15 mouse cellular contexts compared by ENCODE assay signal in genomic region chr14:47419034-47419625, GRCm38 (mm10). TPM values are rescaled to one million over a fixed set of nuclear protein-coding genes. Genes with fewer than 3 reads are reported as not detected.
DNase-seq lines count a peak whose midpoint lies in the region; ATAC-seq lines count a peak whose summit lies in the region.
"Had no signal": no experiment of that assay in that cellular context is flagged by ENCODE, and none has a peak within 500 bp of the region (broad histone marks: within the 10 kb centered on the region; RNA-seq: fewer than 3 reads in every experiment).

No protein-coding gene starts in this region.

- H3K9ac ChIP-seq in intestine, embryonic 14.5 days (ENCODE audit: low read length): no peak overlapping the region
- H3K9ac ChIP-seq in intestine, embryonic 15.5 days: no peak overlapping the region
- peak overlapping the region; percentile 55; the same call in 1 of the 2 replicates for H3K9ac ChIP-seq in midbrain, embryonic 11.5 days (ENCODE audit: low read length)
- H3K9ac ChIP-seq in midbrain, embryonic 15.5 days: no peak overlapping the region
- H3K9ac ChIP-seq in liver, embryonic 16.5 days (ENCODE audit: low read depth, low read length): peak overlapping the region; percentile 51; the same call in 1 of the 2 replicates
- H3K9ac ChIP-seq: neural tube, embryonic 12.5 days had no signal

- 86% methylated on average over 9 of the region's 9 CpGs for WGBS in intestine, embryonic 14.5 days
- 77% methylated on average over 9 of the region's 9 CpGs for WGBS in intestine, embryonic 15.5 days
- WGBS in midbrain, embryonic 11.5 days: 90% methylated on average over 9 of the region's 9 CpGs
- 88% methylated on average over 9 of the region's 9 CpGs for WGBS in midbrain, embryonic 15.5 days
- WGBS in embryonic facial prominence, embryonic 10.5 days: 88% methylated on average over 9 of the region's 9 CpGs
- WGBS in liver, embryonic 16.5 days (ENCODE audit: insufficient replicate concordance): 67% methylated on average over 9 of the region's 9 CpGs

- H3K27me3 ChIP-seq in intestine, embryonic 14.5 days (replicated peaks; ENCODE audit: control insufficient read depth, insufficient read depth, low read length): no peaks in the 10 kb centered on the region
- no peaks in the 10 kb centered on the region for H3K27me3 ChIP-seq in intestine, embryonic 15.5 days (replicated peaks)
- H3K27me3 ChIP-seq in midbrain, embryonic 11.5 days (ENCODE audit: control insufficient read depth, insufficient read depth, low read length): no peaks in the 10 kb centered on the region
- no peaks in the 10 kb centered on the region for H3K27me3 ChIP-seq in midbrain, embryonic 15.5 days (replicated peaks)
- no peaks in the 10 kb centered on the region for H3K27me3 ChIP-seq in embryonic facial prominence, embryonic 10.5 days (replicated peaks; ENCODE audit: low read depth, poor library complexity, severe bottlenecking)
- no peaks in the 10 kb centered on the region for H3K27me3 ChIP-seq in liver, embryonic 16.5 days (ENCODE audit: control insufficient read depth, insufficient read depth, low read depth, low read length)
- H3K27me3 ChIP-seq: forebrain, embryonic 13.5 days; hindbrain, embryonic 15.5 days; midbrain, embryonic 13.5 days; neural tube, embryonic 12.5 days had no signal

- peaks cover 10% of the 10 kb centered on the region for H3K4me1 ChIP-seq in intestine, embryonic 14.5 days (replicated peaks; ENCODE audit: control insufficient read depth, insufficient read depth, low read length)
- H3K4me1 ChIP-seq in intestine, embryonic 15.5 days (replicated peaks): peaks cover 9% of the 10 kb centered on the region
- H3K4me1 ChIP-seq in midbrain, embryonic 11.5 days (ENCODE audit: control insufficient read depth, insufficient read depth, low read length): peaks cover 6% of the 10 kb centered on the region
- H3K4me1 ChIP-seq in midbrain, embryonic 15.5 days: peaks cover 13% of the 10 kb centered on the region
- peaks cover 17% of the 10 kb centered on the region for H3K4me1 ChIP-seq in embryonic facial prominence, embryonic 10.5 days
- H3K4me1 ChIP-seq in liver, embryonic 16.5 days (ENCODE audit: control insufficient read depth, low read depth, low read length): peaks cover 24% of the 10 kb centered on the region

- H3K4me2 ChIP-seq in intestine, embryonic 14.5 days (ENCODE audit: low read length): no peak overlapping the region
- H3K4me2 ChIP-seq in intestine, embryonic 15.5 days (replicated peaks): no peak overlapping the region
- no peak overlapping the region for H3K4me2 ChIP-seq in midbrain, embryonic 11.5 days
- H3K4me2 ChIP-seq in midbrain, embryonic 15.5 days: no peak overlapping the region
- peak overlapping the region; percentile 62 for H3K4me2 ChIP-seq in liver, embryonic 16.5 days (ENCODE audit: low read depth, low read length)

- ATAC-seq in intestine, embryonic 14.5 days (replicated peaks; ENCODE audit: low FRiP score, low TSS enrichment, low read depth): no peak
- no peak for ATAC-seq in intestine, embryonic 15.5 days
- no peak for ATAC-seq in midbrain, embryonic 11.5 days (ENCODE audit: low FRiP score)
- no peak for ATAC-seq in midbrain, embryonic 15.5 days (replicated peaks)
- ATAC-seq in liver, embryonic 16.5 days (ENCODE audit: low read depth): no peak

- no peak for DNase-seq in intestine, embryonic 14.5 days (ENCODE audit: low spot score)
- no peak for DNase-seq in midbrain, embryonic 11.5 days (ENCODE audit: low spot score, missing footprints)
- no peak for DNase-seq in embryonic facial prominence, embryonic 10.5 days (ENCODE audit: low spot score)
- DNase-seq in cerebellum, postnatal 4 days (ENCODE audit: low spot score in 2 of 2): no peak
- DNase-seq in layer of hippocampus, adult 18-20 months (ENCODE audit: low spot score in 2 of 2): no peak
- DNase-seq: adrenal gland, postnatal 10 days; gastrocnemius, postnatal 25 days; kidney, adult 9 months had no signal

- H3K27ac ChIP-seq in intestine, embryonic 14.5 days (ENCODE audit: low read depth): peak overlapping the region; percentile 45; the same call in 1 of the 2 replicates
- H3K27ac ChIP-seq in intestine, embryonic 15.5 days: no peak overlapping the region
- no peak overlapping the region for H3K27ac ChIP-seq in midbrain, embryonic 11.5 days (ENCODE audit: low read depth, low read length)
- H3K27ac ChIP-seq in midbrain, embryonic 15.5 days: no peak overlapping the region
- H3K27ac ChIP-seq in embryonic facial prominence, embryonic 10.5 days (replicated peaks): peak overlapping the region; percentile 89; the same call in 1 of the 2 replicates
- peak overlapping the region; percentile 74 for H3K27ac ChIP-seq in liver, embryonic 16.5 days (ENCODE audit: low read length)
- H3K27ac ChIP-seq: forebrain, embryonic 13.5 days; hindbrain, embryonic 15.5 days; midbrain, embryonic 13.5 days; neural tube, embryonic 12.5 days had no signal

- H3K36me3 ChIP-seq in intestine, embryonic 14.5 days (ENCODE audit: control insufficient read depth, insufficient read depth, low read length): peaks cover 20% of the 10 kb centered on the region
- H3K36me3 ChIP-seq in intestine, embryonic 15.5 days: 0 out of 2 replicates have a peak, but pooled peaks cover 3% of the 10 kb centered on the region
- no peaks in the 10 kb centered on the region for H3K36me3 ChIP-seq in midbrain, embryonic 11.5 days (ENCODE audit: control insufficient read depth, insufficient read depth, low read length)
- H3K36me3 ChIP-seq in midbrain, embryonic 15.5 days (replicated peaks): no peaks in the 10 kb centered on the region
- H3K36me3 ChIP-seq in embryonic facial prominence, embryonic 10.5 days (replicated peaks): peaks cover 23% of the 10 kb centered on the region
- H3K36me3 ChIP-seq in liver, embryonic 16.5 days (ENCODE audit: control insufficient read depth, insufficient read depth): peaks cover 23% of the 10 kb centered on the region
- H3K36me3 ChIP-seq: hindbrain, embryonic 15.5 days had no signal

- H3K9me3 ChIP-seq in intestine, embryonic 14.5 days (ENCODE audit: control insufficient read depth, low read length): no peaks in the 10 kb centered on the region
- no peaks in the 10 kb centered on the region for H3K9me3 ChIP-seq in intestine, embryonic 15.5 days
- no peaks in the 10 kb centered on the region for H3K9me3 ChIP-seq in midbrain, embryonic 11.5 days (ENCODE audit: control insufficient read depth, low read length)
- H3K9me3 ChIP-seq in midbrain, embryonic 15.5 days: no peaks in the 10 kb centered on the region
- H3K9me3 ChIP-seq in embryonic facial prominence, embryonic 10.5 days: no peaks in the 10 kb centered on the region
- no peaks in the 10 kb centered on the region for H3K9me3 ChIP-seq in liver, embryonic 16.5 days (replicated peaks; ENCODE audit: control insufficient read depth, low read length)
- H3K9me3 ChIP-seq: forebrain, embryonic 13.5 days; hindbrain, embryonic 15.5 days; midbrain, embryonic 13.5 days; neural tube, embryonic 12.5 days had no signal

- H3K4me3 ChIP-seq in intestine, embryonic 14.5 days (ENCODE audit: low read depth, low read length): no peak overlapping the region
- H3K4me3 ChIP-seq in intestine, embryonic 15.5 days (replicated peaks): no peak overlapping the region
- no peak overlapping the region for H3K4me3 ChIP-seq in midbrain, embryonic 11.5 days (ENCODE audit: low read depth, low read length)
- no peak overlapping the region for H3K4me3 ChIP-seq in midbrain, embryonic 15.5 days
- no peak overlapping the region; the same call in 1 of the 2 replicates for H3K4me3 ChIP-seq in embryonic facial prominence, embryonic 10.5 days
- peak overlapping the region; percentile 77 for H3K4me3 ChIP-seq in liver, embryonic 16.5 days (ENCODE audit: low read depth, low read length)

RNA-seq across cellular contexts. Expression of gene Dlgap5, which starts 0.9 kb away (rescaled TPM):
- polyA plus RNA-seq in intestine, embryonic 14.5 days (2014; fragmentation: Nextera tagmentation; extraction: Ambion mirVana): 39.5 and 49.9 TPM in 2 replicates
- polyA plus RNA-seq in intestine, embryonic 15.5 days (2015; fragmentation: Nextera tagmentation; extraction: Ambion mirVana): 35.3 and 35.4 TPM in 2 replicates
- polyA plus RNA-seq in midbrain, embryonic 11.5 days (2014; fragmentation: Nextera tagmentation; extraction: Ambion mirVana): 61.2 and 69.4 TPM in 2 replicates
- polyA plus RNA-seq in midbrain, embryonic 15.5 days (2015; fragmentation: Nextera tagmentation; extraction: Ambion mirVana): 6.8 and 7.8 TPM in 2 replicates
- polyA plus RNA-seq in embryonic facial prominence, embryonic 10.5 days (2016; fragmentation: Nextera tagmentation; extraction: Ambion mirVana): 72.4 and 79.4 TPM in 2 replicates
- polyA plus RNA-seq in liver, embryonic 16.5 days (2015; fragmentation: Nextera tagmentation; extraction: Ambion mirVana): 43.3 and 49.9 TPM in 2 replicates
- total RNA-seq in layer of hippocampus, adult 18-20 months (2021): under 1 TPM in 1 of 2 experiments, not detected in 1; 0.25 TPM

RNA-seq across cellular contexts. Expression of gene Fbxo34, which starts 31.1 kb away (rescaled TPM):
- polyA plus RNA-seq in intestine, embryonic 14.5 days (2014; fragmentation: Nextera tagmentation; extraction: Ambion mirVana): 24.3 and 27.8 TPM in 2 replicates
- polyA plus RNA-seq in intestine, embryonic 15.5 days (2015; fragmentation: Nextera tagmentation; extraction: Ambion mirVana): 22.1 and 23.6 TPM in 2 replicates
- 20.2 and 24.0 TPM in 2 replicates for polyA plus RNA-seq in midbrain, embryonic 11.5 days (2014; fragmentation: Nextera tagmentation; extraction: Ambion mirVana)
- 31.9 and 36.0 TPM in 2 replicates for polyA plus RNA-seq in midbrain, embryonic 15.5 days (2015; fragmentation: Nextera tagmentation; extraction: Ambion mirVana)
- polyA plus RNA-seq in embryonic facial prominence, embryonic 10.5 days (2016; fragmentation: Nextera tagmentation; extraction: Ambion mirVana): 23.4 and 23.7 TPM in 2 replicates
- 38.3 and 41.6 TPM in 2 replicates for polyA plus RNA-seq in liver, embryonic 16.5 days (2015; fragmentation: Nextera tagmentation; extraction: Ambion mirVana)
- total RNA-seq in layer of hippocampus, adult 18-20 months (2021): 10 to 100 TPM; 88.5 to 91.4 TPM

RNA-seq across cellular contexts. Expression of gene Lgals3, which starts 51.6 kb away (rescaled TPM):
- polyA plus RNA-seq in intestine, embryonic 14.5 days (2014; fragmentation: Nextera tagmentation; extraction: Ambion mirVana): 6.6 and 8.5 TPM in 2 replicates
- 19.5 and 25.7 TPM in 2 replicates for polyA plus RNA-seq in intestine, embryonic 15.5 days (2015; fragmentation: Nextera tagmentation; extraction: Ambion mirVana)
- 0.33 and 0.81 TPM in 2 replicates for polyA plus RNA-seq in midbrain, embryonic 11.5 days (2014; fragmentation: Nextera tagmentation; extraction: Ambion mirVana)
- 3.6 and 3.8 TPM in 2 replicates for polyA plus RNA-seq in midbrain, embryonic 15.5 days (2015; fragmentation: Nextera tagmentation; extraction: Ambion mirVana)
- 0.51 and 1.1 TPM in 2 replicates for polyA plus RNA-seq in embryonic facial prominence, embryonic 10.5 days (2016; fragmentation: Nextera tagmentation; extraction: Ambion mirVana)
- 41.4 and 45.8 TPM in 2 replicates for polyA plus RNA-seq in liver, embryonic 16.5 days (2015; fragmentation: Nextera tagmentation; extraction: Ambion mirVana)
- 1 to 10 TPM in 1 of 2 experiments, not detected in 1; 1.1 TPM for total RNA-seq in layer of hippocampus, adult 18-20 months (2021)

Comparison
In these comparisons a context has a peak if more than half of its experiments do, and no peak if none do; other contexts are left out.
1. H3K27ac ChIP-seq: peak in intestine, embryonic 14.5 days (single experiment), embryonic facial prominence, embryonic 10.5 days (single experiment) and liver, embryonic 16.5 days (single experiment); none in intestine, embryonic 15.5 days (single experiment), midbrain, embryonic 11.5 days (single experiment) and midbrain, embryonic 15.5 days (single experiment).
2. H3K9ac ChIP-seq: peak in midbrain, embryonic 11.5 days (single experiment) and liver, embryonic 16.5 days (single experiment); none in intestine, embryonic 14.5 days (single experiment), intestine, embryonic 15.5 days (single experiment) and midbrain, embryonic 15.5 days (single experiment).